ENCODE assay signal across 18 mouse cellular contexts in genomic region chr5:73548838-73549237, GRCm38 (mm10).
DNase-seq lines count a peak whose midpoint lies in the region; ATAC-seq lines count a peak whose summit lies in the region.
"Had no signal": no experiment of that assay in that cellular context is flagged by ENCODE, and none has a peak within 500 bp of the region (broad histone marks: within the 10 kb centered on the region; RNA-seq: fewer than 3 reads in every experiment).

No protein-coding gene starts in this region.

- ATAC-seq in midbrain, embryonic 11.5 days (ENCODE audit: low FRiP score), result no peak
- no peak for ATAC-seq in midbrain, embryonic 13.5 days
- ATAC-seq: activated CD4-positive, CD25-positive, alpha-beta regulatory T cell, adult 4 months; CD4-positive, CD25-positive, alpha-beta regulatory T cell, adult 4 months; Patski had no signal

- no peaks in the 10 kb centered on the region for H3K4me1 ChIP-seq in midbrain, embryonic 11.5 days (ENCODE audit: control insufficient read depth, insufficient read depth, low read length)
- H3K4me1 ChIP-seq in midbrain, embryonic 13.5 days (replicated peaks), result no peaks in the 10 kb centered on the region

- no peaks in the 10 kb centered on the region; the same call in 1 of the 2 replicates for H3K36me3 ChIP-seq in midbrain, embryonic 11.5 days (ENCODE audit: control insufficient read depth, insufficient read depth, low read length)
- peaks cover 57% of the 10 kb centered on the region for H3K36me3 ChIP-seq in midbrain, embryonic 13.5 days

- H3K9ac ChIP-seq in midbrain, embryonic 11.5 days (ENCODE audit: low read length), result no peak overlapping the region
- no peak overlapping the region for H3K9ac ChIP-seq in midbrain, embryonic 13.5 days (replicated peaks)

- no peak overlapping the region for H3K4me3 ChIP-seq in midbrain, embryonic 11.5 days (ENCODE audit: low read depth, low read length)
- no peak overlapping the region for H3K4me3 ChIP-seq in midbrain, embryonic 13.5 days (replicated peaks)

- H3K27ac ChIP-seq in midbrain, embryonic 11.5 days (ENCODE audit: low read depth, low read length), result no peak overlapping the region
- no peak overlapping the region for H3K27ac ChIP-seq in midbrain, embryonic 13.5 days

- no peaks in the 10 kb centered on the region for H3K27me3 ChIP-seq in midbrain, embryonic 11.5 days (ENCODE audit: control insufficient read depth, insufficient read depth, low read length)
- no peaks in the 10 kb centered on the region for H3K27me3 ChIP-seq in midbrain, embryonic 13.5 days
- H3K27me3 ChIP-seq: CH12.LX, Patski had no signal

- no peak overlapping the region for H3K4me2 ChIP-seq in midbrain, embryonic 11.5 days
- no peak overlapping the region for H3K4me2 ChIP-seq in midbrain, embryonic 13.5 days (replicated peaks)

- no peaks in the 10 kb centered on the region for H3K9me3 ChIP-seq in midbrain, embryonic 11.5 days (ENCODE audit: control insufficient read depth, low read length)
- H3K9me3 ChIP-seq in midbrain, embryonic 13.5 days, result no peaks in the 10 kb centered on the region

- DNase-seq in heart, adult 11 months, result peak; percentile 64
- DNase-seq in heart, postnatal 4 days, result no peak
- peak; percentile 62 for DNase-seq in midbrain, embryonic 11.5 days (ENCODE audit: low spot score, missing footprints)
- DNase-seq: adrenal gland, adult 2 months; adrenal gland, adult 8-10 months; adrenal gland, postnatal 10 days; adrenal gland, postnatal 14 days; adrenal gland, postnatal 25 days; adrenal gland, postnatal 36 days; B cell, adult 2 months; cerebellum, adult 11 months; cerebellum, adult 11-12 months; cerebellum, adult 18-20 months had no signal

- WGBS in midbrain, embryonic 11.5 days, result 97% methylated on average over 1 of the region's 1 CpGs
- 100% methylated on average over 1 of the region's 1 CpGs for WGBS in midbrain, embryonic 13.5 days
